Mouse (Mus musculus): ENCODE results near the gene Il9.
A peak's percentile ranks its signal among the peaks of the same experiment; 100 is the strongest.

Il9 gene

DNA sequence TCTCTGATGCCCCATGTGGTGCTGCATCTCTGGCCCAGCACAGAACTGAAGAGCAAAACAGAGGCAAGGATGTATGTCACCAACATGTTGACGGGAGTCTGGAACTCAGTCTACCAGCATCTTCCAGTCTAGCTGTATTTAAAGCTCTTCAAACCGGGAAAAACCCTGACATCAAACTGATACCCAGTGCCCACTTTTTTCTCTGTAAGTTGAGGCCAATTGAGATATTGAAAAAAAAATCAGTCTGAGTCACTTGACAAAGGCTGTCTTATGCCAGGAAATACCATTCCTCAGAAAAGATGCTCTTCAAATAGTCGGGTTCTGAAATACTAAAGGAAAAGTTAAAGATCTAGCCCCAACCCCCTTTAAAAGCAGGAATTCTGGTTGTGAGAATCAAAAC lies at the start of gene Il9:
Il9 (minus strand) TSS at position 101 of the 400 bp plus-strand sequence.
- DNase-seq, result no peak

DNA sequence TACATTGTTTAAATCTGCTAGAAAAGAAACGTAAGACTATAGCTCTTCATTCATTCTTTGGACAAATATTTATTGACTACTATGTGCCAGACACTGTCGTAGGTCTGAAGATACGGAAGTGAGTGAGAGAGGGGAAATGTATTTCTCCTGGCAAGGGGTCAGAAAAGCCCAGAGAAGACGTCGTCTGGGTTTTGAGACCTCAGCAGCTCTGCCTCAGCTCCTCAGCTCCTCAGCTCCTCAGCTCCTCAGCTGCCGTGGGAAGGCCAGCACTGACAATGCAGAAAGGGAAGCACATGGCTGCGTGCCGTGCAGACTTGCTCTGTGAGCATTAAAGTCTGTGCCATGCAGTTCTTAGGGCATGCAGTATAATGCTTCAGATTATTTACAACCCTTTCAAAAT lies 47.6 kb upstream of the Il9 start:
- no peak for DNase-seq

DNA sequence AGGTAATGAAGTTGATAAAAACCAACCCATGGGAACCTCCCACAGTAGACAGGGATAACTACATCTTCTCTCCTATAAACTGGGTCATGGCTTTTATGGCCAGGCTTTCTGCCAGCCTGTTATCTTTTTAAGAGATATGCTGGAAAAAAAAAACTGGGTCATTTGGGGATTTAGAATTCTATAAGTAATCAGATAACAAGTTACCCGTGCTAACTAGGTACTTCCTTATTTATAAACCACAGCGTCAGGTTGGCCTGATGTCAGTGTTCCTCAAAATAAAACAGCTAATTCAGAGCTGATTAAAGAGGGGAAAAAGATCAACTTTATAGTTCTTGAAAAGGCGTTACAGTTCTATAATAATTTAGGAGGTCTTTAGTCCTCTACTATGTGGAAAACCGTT lies 47.0 kb upstream of the Il9 start:
- DNase-seq, result no peak

DNA sequence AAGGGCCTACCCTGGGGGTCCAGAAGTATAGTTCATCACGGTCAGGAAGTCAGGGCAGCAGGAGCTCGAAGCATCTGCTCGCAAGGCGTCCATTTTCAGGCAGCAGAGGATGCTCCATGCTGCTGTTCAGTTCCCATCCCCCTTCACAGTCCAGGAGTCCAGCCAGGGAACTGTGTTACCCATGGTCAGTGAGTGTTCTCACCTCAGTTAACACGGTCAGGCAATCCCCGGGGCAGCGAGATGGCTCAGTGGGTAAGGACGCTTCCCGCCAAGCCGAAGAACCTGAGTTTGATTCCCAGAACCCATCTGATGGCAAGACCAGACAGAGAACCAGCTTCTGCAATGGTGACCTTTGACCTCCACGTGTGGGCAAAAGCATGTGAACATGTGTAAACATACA lies 46.2 kb upstream of the Il9 start:
- DNase-seq, result no peak

DNA sequence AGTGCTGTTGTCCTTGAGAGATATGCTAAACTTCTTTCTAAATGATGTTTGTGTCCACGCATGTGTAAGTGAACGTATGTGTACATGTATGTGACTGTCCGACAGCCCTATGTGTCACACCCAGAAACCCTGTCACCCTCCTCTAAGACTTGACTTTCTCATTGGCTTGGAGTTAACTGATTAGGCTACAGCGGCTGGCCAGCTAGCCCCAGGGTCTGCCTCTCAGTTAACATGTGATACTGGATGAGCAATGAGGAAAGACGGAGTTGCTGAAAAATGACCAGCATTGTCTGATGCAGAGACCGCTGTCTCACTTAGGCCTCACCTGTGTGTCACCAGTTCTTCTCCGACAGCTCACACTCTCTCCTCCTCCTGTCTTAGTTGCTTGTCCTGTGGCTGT lies 45.8 kb upstream of the Il9 start:
- no peak for DNase-seq

DNA sequence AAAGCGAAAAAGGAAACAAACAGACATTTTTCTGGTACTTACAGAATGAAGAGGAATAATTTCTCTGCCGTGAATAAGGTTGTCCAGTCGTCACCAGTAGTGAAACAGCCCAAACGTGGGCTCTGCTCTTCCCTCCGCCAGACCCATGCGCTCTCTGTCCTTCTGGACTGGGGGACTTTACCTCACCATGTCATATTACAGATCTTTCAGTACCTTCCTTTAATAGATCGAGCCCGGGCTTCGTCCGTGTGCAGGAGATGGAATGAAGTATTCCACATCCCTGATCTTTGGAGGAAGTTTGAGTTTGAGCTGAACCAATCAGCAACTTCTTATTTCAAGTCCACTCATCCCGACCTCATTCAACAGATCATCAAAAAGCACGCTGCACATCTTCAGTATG lies 44.8 kb upstream of the Il9 start:
- no peak for DNase-seq

DNA sequence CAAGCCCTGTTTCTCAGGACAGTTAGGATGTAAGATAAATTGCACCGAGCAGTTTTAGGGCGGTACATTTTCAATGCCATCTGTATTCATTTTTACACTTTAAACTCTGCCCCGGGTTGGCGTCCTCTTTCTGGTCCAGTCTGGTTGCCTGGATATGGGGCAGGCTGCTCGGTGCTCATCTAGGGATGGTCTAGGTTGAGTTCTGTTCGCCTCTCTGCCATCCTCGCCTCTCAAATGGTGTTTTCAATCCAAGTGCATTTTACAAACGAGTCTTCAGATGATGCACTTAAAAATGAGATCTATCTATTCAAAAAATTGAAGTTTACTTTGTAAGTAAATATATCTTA lies 40.7 kb upstream of the Il9 start:
- no peak for DNase-seq

DNA sequence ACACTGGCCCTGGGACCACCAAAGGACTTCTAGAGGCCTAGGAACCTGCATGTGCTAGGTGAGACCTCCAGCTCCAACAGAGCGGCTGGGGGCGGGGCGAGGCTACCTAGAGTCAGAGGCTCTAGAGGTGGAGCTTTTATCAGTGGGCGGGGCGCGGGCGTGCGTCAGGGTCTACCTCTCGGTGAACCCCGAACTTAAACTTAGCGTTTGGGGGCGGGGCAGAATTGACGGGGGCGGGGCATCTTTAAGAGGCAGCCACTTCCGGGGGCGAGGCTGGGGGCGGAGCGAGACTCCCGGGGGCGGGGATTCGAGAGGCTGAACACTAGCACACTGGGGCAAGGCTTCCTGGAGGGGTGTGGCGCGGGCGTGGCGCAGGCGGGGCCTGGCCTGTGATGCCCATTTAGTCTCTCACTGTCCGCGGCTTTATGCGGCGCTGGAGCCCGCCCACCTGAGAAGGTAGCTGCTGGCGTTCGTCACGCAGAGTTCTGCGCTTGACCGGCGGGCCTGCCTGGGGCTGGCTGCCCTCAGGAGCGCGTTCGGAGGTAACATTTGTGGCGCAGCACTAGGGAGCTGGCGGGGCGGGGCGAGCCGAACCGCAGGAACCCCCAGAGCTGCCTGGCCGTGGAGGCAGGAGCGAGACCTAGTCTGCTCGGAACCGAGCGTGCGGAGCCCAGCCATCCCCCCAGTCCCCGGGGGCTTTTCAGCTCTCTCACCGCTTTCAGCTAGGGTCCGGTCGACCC lies 40.2 kb upstream of the Il9 start, which contains the start of gene Fbxl21:
Fbxl21 (plus strand) TSS at position 392 of the 740 bp plus-strand sequence.
- DNase-seq, result peak; percentile 97

DNA sequence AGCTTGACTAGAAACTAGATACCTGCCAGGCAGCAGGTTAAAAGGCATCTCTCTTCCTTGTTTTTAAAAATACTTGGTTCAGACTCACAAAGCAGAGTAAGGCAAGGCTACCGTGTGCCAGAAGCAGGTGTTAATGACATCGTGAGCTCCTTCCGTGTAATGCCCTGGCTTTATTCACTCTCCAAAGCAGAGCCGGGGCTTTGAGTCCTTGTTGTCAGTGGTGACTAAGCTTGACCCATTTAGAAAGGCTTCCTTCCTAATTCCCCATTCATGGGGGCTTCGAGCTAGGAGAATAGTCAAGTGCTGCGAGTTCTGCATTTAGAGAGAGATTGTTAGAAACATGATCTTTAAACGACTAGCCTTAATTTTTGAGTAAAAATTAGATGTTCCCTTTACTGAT lies 34.8 kb upstream of the Il9 start:
- DNase-seq, result no peak

DNA sequence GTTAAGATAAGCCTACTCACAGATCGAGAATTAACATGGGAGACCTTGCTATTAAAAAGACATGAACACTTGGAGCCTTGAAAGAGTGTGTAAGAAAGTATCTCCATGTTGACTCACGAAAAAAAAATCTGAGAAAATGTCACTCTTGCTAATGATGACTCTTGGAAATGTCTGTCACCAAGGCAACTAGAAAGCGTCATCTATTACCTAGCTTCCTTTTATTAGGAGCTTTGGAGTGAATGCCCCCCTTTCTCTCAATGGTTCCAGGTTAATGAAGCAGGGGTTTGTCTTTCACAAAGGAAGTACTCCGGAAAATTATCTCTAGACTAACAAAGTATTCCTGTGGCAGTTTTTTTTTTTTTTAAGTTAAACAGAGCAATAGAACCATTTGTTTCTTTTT lies 34.3 kb upstream of the Il9 start:
- DNase-seq, result no peak

DNA sequence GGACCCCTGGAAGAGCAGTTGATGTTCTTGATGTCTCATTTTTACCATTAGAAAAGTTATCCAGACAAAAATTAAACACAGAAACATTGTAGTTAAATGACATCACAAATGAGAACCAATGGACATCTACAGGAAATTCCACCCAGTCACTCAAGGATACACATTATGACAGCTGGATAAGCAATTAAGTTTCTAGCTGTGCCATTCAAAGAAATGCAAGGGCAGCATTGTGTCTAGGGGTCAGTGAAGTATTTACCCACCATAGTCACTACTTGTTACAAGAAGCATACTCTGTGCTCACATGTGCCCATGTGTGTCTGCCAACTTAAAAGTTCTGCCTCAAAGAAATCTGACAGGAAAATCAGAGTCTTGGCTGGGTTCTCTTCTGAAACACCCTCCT lies 31.5 kb upstream of the Il9 start:
- DNase-seq, result no peak

DNA sequence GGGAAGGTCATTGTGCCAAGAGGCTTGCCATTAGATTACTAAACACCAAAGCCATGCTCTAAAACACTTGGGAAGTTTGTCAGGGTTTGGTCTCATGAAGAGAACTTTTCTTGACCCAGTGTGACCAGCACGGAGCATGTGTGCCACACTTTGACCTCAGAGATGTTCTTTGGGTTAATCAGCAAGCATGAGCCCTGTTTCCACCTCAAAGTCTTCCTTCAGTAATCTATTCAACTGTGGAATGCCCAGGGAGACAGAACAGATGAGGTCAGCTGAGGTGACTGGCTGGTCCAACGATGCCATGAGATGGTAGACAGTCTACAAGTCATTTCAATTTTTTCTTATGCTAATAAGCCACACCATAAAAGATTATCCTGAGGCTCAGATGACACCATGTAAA lies 27.8 kb upstream of the Il9 start:
- peak; percentile 8 for DNase-seq

DNA sequence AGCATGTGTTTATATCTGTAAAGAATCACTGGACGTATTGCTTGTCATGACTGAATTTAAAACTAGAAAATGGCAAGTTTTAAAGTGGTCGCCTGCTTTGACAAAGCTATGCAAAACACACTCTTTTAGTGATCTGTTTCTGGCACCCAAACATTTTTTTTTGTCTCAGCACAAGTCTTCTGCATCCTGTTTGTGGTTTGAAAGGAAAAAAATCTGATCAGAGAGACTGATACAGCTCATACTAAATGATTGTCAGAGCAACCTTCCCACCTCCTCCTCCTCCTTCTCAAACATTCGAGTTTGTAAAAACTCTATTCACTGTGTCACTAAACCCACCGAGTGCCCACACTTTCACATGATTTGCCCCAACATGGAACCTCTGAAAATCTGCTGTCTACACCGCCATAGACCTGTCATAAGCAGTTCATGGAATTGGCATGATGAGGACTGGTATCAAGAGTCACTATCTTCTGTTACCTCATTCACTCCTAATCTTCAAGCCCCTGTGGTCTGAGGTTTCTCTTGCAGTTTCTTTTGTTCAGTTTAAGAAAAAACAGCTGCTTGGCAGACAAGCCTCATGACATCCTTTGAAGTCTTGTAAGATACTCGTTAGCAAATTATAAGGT lies 24.9 kb upstream of the Il9 start:
- DNase-seq, result no peak

DNA sequence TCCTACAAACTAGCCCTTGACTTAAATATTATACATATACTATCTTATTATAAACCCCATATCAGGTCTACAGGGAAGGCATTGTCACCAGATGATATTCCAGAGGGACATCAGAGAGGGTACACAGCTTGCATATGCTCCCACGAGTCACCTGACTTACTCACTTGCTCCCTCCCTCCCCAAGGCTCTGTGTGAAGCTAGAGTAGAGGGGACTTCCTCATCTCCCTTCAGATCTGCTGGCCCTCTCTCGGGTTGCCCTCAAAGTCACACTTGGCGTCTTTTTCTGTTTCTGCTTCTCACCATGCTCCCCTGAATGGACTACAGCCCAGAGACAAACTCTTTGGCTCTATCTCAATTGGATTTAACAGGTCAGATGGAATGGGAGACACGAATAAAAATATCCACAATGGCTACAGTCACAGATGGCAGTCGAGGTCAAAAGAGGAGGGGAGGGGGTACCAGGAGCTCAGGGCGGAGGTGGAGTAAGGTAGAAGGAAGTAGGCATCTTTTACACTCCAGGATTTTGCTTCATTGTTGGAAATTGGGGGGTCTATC lies 19.9 kb upstream of the Il9 start:
- no peak for DNase-seq

DNA sequence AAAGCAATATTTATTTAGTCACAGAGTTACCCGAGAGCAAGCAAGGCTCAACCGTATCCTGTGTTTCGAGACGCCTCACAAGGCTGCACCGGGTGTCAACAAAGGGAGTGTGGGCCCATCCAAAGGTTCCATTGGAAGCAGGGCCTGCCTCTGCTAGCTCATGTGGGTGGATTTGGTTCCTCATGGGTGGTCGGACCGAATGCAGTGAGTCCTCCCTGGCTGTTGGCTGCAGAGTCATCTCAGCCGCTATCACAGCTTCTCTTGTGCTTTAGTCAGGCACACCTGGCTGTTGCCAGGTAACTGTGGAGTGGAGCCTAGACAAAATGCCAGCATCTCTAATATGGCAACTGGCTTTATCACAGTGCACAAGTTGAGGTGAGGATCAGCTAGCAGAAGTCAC lies 18.6 kb upstream of the Il9 start:
- no peak for DNase-seq

DNA sequence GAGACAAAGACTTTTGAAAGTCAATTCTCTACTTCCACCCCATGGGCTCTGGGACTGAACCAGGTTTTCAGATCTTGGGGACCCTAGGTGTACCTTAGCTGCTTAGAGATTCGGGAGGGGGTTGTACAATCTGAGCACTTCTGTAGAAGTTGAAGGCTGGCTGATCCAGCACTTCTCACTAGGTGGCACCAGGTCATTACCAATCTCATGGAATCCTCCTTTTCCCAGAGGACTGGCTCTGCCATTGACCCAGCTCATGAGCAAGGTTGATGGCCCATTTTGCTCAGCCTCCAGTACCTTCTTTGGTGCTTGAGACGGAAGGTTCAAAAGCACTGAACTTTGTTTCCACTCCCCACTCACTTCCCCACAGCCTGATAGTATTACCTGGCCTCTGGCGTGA lies 18.1 kb upstream of the Il9 start:
- DNase-seq, result peak; percentile 19

DNA sequence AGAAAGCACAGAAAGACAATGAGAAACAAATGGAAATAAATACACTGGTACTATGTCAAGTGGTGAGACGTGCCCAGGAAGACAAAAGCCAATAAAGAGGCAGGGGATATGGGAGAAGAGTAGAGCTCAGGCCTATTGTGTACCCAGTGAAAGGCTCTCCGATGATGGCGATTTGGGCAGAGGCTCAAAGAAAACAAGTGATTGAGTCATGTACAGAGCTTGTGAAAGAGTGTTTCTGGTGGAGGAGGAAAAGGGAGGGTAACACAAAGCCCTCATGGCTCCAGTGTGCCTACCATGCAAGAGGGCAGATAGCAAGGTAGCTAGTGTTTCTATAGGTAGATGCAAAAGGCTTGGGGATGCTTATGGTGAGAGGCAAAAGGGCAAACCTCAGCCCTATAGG lies 12.4 kb upstream of the Il9 start:
- DNase-seq, result no peak

DNA sequence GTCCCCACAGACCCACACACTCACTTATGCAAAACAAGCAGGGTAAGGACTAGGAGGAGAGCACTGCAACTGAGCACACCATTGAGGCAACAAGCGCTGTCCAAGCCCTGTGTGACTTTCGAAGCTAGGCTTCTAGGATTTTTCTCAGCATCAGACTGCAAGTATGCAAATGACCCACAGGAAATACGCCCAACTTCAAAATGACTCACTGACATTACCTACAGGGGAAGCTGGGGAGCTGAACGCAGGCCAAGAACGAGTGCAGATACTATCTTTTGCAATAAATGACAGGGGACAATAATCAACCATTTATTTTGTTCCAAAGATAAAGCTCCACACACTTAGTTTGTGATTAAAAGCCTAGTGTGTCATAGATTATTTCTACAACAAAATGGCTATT lies 6.0 kb upstream of the Il9 start:
- DNase-seq, result no peak

DNA sequence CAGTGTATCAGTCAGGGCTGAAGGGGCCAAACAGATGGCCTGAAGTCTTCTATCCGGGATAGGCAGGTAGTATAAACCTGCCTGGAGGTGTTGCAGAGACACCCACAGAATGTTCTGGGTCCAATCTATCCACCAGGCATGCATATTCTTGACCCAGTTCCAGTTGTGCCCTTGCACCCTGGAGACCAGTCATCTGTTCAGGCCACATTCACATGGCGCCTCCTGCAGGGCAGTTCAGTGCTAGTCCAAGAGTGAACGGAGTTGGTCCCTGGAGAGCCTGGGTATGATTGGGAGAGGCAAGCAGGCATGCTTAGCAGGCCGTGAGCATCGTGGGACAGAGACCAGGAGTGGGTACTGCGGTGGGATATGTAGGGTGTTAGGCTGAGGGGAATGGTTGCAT lies 4.0 kb downstream of the Il9 start:
- no peak for DNase-seq

DNA sequence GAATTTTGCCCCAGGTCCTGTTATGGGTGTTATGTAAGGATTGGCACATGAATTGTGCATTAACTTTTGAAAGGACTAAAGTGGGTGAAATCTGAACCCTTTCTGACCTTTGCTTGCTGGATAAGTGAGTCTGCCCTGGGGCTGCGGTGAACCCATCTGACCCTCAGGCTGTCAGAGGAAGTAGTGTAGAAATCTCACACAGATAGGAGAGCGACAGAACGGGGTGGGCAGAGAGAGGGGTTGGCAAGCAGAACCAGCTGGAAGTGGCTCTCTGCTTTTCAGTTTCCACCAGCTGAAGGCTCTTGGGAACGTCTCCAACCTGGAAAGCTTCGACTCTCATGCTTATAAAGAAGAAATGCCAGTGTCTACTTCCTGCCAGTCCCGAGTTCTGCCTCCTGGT lies 4.8 kb downstream of the Il9 start:
- no peak for DNase-seq

DNA sequence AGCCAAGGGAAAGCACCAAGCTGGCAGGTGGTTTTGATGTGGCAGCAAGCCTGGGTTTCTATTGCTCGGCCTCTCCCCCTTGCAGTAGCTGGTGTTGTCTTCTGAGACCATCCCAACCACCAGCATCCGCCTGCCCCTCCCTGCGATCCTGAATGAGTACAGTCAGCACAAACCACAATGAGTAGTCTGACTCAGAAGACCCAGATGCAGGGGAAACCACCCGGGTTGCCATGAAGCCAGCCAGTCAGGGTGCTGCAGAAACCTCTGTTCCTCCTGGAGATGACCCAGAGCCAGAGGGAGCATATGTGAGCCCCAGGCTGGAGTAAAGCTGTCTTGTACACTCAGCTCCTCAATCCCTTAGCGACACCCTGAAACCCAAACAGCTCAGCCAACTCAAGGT lies 5.3 kb downstream of the Il9 start:
- DNase-seq, result no peak

DNA sequence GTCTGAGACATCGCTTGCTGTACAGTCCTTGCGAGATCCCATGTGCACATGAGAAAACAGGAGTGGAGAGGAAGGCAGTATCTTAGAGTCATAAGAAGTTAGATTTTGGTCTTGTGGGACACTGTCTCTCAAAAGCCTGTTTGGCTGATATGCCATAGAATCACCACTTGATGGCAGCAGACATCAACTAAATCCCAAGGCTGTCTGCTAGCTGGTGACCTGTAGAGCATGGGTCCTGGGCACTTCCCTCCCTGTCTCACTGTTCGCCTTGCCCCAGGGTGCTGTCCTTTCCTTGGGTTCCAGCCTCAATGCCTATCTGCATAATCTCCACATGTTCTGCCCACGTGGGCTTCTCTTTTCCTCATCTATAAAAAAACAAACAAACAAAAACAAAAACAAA lies 6.7 kb downstream of the Il9 start:
- DNase-seq, result peak; percentile 66

DNA sequence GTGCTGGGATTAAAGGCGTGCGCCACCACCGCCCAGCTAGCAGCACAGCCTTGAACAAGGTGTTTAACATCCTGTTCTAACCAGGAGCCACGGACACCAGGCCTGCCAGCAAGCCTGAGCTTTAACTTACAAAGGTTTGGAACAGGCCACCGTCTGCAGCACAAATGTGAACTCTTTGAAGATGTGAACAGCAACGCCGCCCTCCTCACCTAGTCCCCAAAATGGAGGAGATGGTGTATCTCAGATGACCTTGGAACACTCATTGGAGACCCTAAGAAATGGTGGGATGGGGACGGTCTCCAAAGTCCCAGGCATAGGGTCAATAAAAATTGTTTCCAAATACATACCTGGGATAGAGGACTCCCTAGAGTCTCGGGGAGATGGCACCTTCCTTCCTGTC lies 9.4 kb downstream of the Il9 start:
- no peak for DNase-seq

DNA sequence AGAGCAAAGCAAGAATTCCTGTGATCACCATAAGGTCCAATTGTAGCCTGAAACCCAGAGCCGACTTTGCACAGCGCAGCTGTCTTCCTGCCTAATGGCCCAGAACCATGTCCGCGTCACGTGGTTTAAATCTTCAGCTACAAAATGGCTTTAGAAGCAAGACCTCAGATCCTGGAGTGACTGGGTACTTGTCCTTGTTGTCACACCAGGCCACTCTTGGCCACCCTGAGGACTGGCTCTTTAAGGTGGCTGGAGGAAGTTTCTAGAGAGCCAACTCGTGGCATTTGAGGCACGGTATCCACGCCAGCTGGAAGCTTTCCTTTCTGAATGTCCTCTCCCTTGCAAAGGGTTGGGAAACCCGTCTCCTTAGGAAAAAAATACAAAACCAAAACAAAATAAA lies 10.1 kb downstream of the Il9 start:
- DNase-seq, result peak; percentile 62

DNA sequence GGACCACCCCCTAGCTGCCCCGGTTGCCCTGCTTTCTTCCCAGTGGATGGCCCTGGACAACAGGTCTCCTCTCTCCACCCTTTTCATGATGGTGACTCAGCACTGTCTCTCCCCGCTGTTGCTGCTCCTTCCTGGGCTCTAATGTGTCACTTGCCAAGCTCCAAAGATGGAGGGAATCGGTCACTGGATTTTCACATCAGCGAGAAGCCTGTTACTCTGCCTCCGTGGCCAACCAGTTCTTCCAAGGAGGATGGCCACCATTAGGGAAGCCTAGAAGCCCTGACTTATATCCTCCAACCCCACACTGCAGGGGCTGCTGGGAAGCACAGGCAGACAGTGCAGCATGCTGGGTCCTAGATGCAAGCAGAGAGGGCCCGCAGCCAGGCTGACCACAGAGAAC lies 10.8 kb downstream of the Il9 start:
- DNase-seq, result peak; percentile 24

Measured in kidney, postnatal 10 days (tissue).